Mouse (Mus musculus): ENCODE data around the gene Wdr25. TPM values are rescaled to one million over a fixed set of nuclear protein-coding genes. Genes with fewer than 3 reads are reported as not detected.

The Wdr25 gene
- total and polyA plus RNA-seq, 2 experiments, result 9.4 to 11.4 TPM

DNA sequence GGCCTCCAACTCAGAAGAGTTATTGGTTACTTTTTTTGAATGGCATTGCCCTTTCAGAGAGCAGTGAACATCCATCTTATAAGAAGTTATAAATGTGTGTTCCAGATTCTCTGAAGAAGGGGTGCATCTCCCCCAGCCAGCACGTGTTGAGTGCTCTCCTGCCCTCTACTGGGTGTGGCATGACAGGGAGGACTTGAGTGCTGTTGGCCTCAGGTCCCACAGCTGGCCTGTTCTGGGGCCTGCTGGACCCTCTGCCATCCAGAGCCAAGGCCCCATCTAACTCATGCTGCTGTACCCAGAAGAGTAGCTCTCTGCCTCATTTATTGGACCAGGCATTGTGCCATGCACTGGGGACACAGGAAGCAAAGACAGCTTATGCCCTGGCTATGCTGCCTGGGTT, 46.8 kb downstream of the Wdr25 start:
- no peaks in the 10 kb centered on the region for H3K36me3 ChIP-seq (ENCODE audit: control insufficient read depth, insufficient read depth, low read length)
- TF ChIP-seq CTCF (IDR thresholded peaks at IDR 0.05; ENCODE audit: low read depth, low read length) (no peak), POLR2A (IDR thresholded peaks at IDR 0.05; ENCODE audit: extremely low read depth, insufficient read depth, low read length) (no peak)
- no peak overlapping the region for H3K9ac ChIP-seq (ENCODE audit: low read depth, low read length)
- H3K27me3 ChIP-seq (ENCODE audit: control insufficient read depth, insufficient read depth, low read length), result no peaks in the 10 kb centered on the region
- H3K27ac ChIP-seq (replicated peaks; ENCODE audit: insufficient read depth, low read depth, low read length), result no peak overlapping the region
- H3K79me2 ChIP-seq (ENCODE audit: control insufficient read depth, insufficient read depth, low read length), result no peaks in the 10 kb centered on the region
- H3K4me3 ChIP-seq (ENCODE audit: insufficient read depth, low read depth, low read length), result no peak overlapping the region
- 85% methylated on average over 1 of the region's 1 CpGs for WGBS
- no peaks in the 10 kb centered on the region for H3K4me1 ChIP-seq (ENCODE audit: control insufficient read depth, insufficient read depth, low read length)
- no peak for DNase-seq (ENCODE audit: extremely low read depth, low read depth, low spot score)

DNA sequence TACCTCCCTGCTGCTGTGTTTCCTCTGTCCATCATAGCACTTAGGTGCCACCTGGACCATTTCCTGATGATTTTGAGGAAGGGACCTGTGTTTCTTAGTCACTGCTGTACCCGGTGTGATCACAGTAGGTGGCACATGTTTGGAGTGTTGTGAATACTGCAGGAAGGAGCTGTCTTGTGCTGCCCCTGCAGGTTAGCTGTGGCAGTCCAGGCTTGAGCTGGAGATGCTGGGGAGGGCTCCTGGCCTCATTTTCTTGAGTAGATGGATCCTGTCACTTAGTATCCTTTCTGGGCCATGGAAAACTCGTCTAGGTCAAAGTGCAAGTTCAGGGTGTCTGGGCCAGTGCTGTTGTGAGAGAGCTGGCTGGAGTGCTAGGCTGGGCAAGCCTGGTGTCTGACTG, 47.9 kb downstream of the Wdr25 start:
- WGBS, result 55% methylated on average over 2 of the region's 2 CpGs
- TF ChIP-seq POLR2A (IDR thresholded peaks at IDR 0.05; ENCODE audit: extremely low read depth, insufficient read depth, low read length), result no peak
- no peak for TF ChIP-seq CTCF (IDR thresholded peaks at IDR 0.05; ENCODE audit: low read depth, low read length)

DNA sequence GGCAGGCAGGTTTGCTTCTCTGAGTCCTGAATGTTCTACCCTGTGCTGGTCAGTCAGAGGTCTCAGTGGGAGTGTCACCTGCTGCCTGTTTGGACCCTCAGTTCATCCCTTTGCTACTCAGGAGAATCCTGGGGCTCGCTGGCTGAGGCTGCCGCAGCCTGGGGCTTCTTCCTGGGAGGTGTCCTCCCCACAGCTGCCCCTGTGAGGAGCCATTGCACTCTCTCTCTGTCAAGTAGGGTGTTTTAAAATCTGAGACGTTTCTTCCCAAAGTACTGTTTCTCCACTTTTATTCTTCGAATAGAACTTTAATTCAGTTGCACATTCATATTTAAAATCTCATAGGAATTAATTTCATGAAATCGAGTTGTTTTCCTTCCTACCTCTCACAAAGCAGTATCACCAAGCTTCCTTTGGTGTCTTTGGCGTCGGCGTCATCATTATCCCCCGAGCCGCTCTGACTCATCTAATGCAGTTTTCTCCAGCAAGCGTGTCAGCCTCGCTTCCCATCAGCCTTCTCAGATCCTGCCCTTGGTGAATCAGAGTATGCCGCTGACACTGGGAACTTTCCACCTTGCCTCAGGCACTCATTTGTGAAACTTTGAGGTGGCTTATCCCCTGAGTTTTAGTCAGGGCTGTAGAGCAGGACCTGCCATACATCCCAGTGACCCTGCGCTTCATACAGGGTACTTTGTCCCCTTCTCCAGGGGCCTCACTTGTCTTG, 48.9 kb downstream of the Wdr25 start:
- DNase-seq (ENCODE audit: extremely low read depth, low read depth, low spot score), result no peak
- Histone ChIP-seq H3K4me3 (ENCODE audit: insufficient read depth, low read depth, low read length) (no peak overlapping the region), H3K9ac (ENCODE audit: low read depth, low read length) (no peak overlapping the region), H3K27me3 (ENCODE audit: control insufficient read depth, insufficient read depth, low read length) (no peaks in the 10 kb centered on the region), H3K79me2 (ENCODE audit: control insufficient read depth, insufficient read depth, low read length) (no peaks in the 10 kb centered on the region), H3K36me3 (ENCODE audit: control insufficient read depth, insufficient read depth, low read length) (no peaks in the 10 kb centered on the region), H3K27ac (replicated peaks; ENCODE audit: insufficient read depth, low read depth, low read length) (no peak overlapping the region), H3K4me1 (ENCODE audit: control insufficient read depth, insufficient read depth, low read length) (no peaks in the 10 kb centered on the region)
- 94% methylated on average over 14 of the region's 14 CpGs for WGBS
- no peak for TF ChIP-seq CTCF (IDR thresholded peaks at IDR 0.05; ENCODE audit: low read depth, low read length)
- TF ChIP-seq POLR2A (IDR thresholded peaks at IDR 0.05; ENCODE audit: extremely low read depth, insufficient read depth, low read length), result no peak

More for the DNA sequence above, 47.9 kb downstream of the Wdr25 start:
- Histone ChIP-seq H3K27ac (replicated peaks; ENCODE audit: insufficient read depth, low read depth, low read length) (no peak overlapping the region), H3K27me3 (ENCODE audit: control insufficient read depth, insufficient read depth, low read length) (no peaks in the 10 kb centered on the region), H3K79me2 (ENCODE audit: control insufficient read depth, insufficient read depth, low read length) (no peaks in the 10 kb centered on the region), H3K4me1 (ENCODE audit: control insufficient read depth, insufficient read depth, low read length) (no peaks in the 10 kb centered on the region), H3K36me3 (ENCODE audit: control insufficient read depth, insufficient read depth, low read length) (no peaks in the 10 kb centered on the region), H3K4me3 (ENCODE audit: insufficient read depth, low read depth, low read length) (no peak overlapping the region), H3K9ac (ENCODE audit: low read depth, low read length) (no peak overlapping the region)
- no peak for DNase-seq (ENCODE audit: extremely low read depth, low read depth, low spot score)

DNA sequence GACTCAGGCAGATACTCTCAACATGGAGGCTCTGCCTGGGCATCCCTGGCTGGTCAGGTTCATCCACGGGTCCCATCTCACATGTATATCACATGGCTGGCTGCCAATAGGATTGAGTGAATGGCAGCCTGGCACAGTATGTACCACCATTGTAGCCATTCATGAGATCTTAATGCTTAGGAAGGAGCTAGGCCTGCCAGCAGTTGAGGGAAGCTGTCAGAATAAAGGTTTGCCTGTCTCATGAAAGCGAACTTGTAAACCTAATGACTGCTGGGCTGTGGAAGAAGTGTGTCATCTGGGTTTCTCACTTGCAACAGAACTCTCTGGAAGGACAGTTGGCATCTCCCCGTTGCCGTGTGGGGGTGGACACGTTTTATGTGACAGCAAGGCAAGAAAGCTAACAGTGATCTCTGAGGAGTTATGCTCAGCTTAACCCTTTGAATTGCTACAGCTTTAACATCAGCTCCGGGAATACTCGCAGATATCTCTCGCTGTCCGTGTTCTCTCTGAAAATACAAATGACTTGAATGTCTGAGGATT, 59.6 kb downstream of the Wdr25 start:
- H3K27ac ChIP-seq (replicated peaks; ENCODE audit: insufficient read depth, low read depth, low read length), result no peak overlapping the region
- H3K4me1 ChIP-seq (ENCODE audit: control insufficient read depth, insufficient read depth, low read length), result no peaks in the 10 kb centered on the region
- DNase-seq (ENCODE audit: extremely low read depth, low read depth, low spot score), result no peak
- no peaks in the 10 kb centered on the region for H3K79me2 ChIP-seq (ENCODE audit: control insufficient read depth, insufficient read depth, low read length)
- H3K4me3 ChIP-seq (ENCODE audit: insufficient read depth, low read depth, low read length), result no peak overlapping the region
- TF ChIP-seq POLR2A (IDR thresholded peaks at IDR 0.05; ENCODE audit: extremely low read depth, insufficient read depth, low read length) (no peak), CTCF (IDR thresholded peaks at IDR 0.05; ENCODE audit: low read depth, low read length) (no peak)
- H3K9ac ChIP-seq (ENCODE audit: low read depth, low read length), result no peak overlapping the region
- no peaks in the 10 kb centered on the region for H3K36me3 ChIP-seq (ENCODE audit: control insufficient read depth, insufficient read depth, low read length)
- H3K27me3 ChIP-seq (ENCODE audit: control insufficient read depth, insufficient read depth, low read length), result no peaks in the 10 kb centered on the region
- WGBS, result 91% methylated on average over 9 of the region's 9 CpGs

DNA sequence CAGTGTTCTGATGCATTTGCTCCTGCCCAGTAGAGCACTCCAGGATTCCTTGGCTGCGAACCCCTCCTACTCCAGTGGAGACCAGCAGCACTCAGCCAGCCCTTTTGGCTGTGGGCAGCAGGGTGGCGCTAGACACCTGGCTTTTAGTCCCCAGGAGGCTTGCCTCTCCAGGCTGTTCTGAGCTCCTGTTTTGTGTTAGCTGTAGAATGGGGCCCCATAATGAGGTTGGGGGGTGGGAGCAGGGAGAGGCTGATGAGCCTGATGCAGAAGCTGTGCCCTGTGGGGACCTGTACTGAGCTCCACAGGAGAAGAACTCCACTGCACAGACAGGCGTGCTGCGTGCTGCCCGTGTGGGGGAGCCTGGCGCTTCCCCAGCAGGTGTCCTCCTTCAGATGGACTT, 60.4 kb downstream of the Wdr25 start:
- no peaks in the 10 kb centered on the region for H3K36me3 ChIP-seq (ENCODE audit: control insufficient read depth, insufficient read depth, low read length)
- TF ChIP-seq POLR2A (IDR thresholded peaks at IDR 0.05; ENCODE audit: extremely low read depth, insufficient read depth, low read length) (no peak), CTCF (IDR thresholded peaks at IDR 0.05; ENCODE audit: low read depth, low read length) (peak; percentile 35)
- no peak overlapping the region for H3K9ac ChIP-seq (ENCODE audit: low read depth, low read length)
- no peaks in the 10 kb centered on the region for H3K79me2 ChIP-seq (ENCODE audit: control insufficient read depth, insufficient read depth, low read length)
- H3K27me3 ChIP-seq (ENCODE audit: control insufficient read depth, insufficient read depth, low read length), result no peaks in the 10 kb centered on the region
- no peaks in the 10 kb centered on the region for H3K4me1 ChIP-seq (ENCODE audit: control insufficient read depth, insufficient read depth, low read length)
- 87% methylated on average over 6 of the region's 6 CpGs for WGBS
- DNase-seq (ENCODE audit: extremely low read depth, low read depth, low spot score), result no peak
- no peak overlapping the region for H3K4me3 ChIP-seq (ENCODE audit: insufficient read depth, low read depth, low read length)
- no peak overlapping the region for H3K27ac ChIP-seq (replicated peaks; ENCODE audit: insufficient read depth, low read depth, low read length)

DNA sequence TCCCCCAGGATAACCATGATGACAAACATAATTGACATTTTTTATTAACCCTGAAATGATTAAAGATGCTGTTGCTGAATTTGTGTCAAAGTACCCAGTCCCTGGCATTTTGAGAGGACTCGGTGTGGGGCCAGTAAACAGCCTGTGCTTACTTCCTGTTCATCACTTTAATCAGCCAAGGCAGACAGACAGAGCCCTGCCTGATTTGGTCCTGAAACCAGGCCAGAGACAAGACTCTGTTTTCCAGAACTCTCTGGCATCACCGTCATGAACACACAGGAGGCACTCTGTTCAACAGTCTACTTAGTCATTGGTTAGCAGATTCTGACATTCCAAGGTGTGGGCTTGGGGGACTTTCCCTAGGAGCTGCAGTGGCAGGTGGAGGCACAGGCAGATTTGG, 61.0 kb downstream of the Wdr25 start:
- no peaks in the 10 kb centered on the region for H3K79me2 ChIP-seq (ENCODE audit: control insufficient read depth, insufficient read depth, low read length)
- no peak overlapping the region for H3K4me3 ChIP-seq (ENCODE audit: insufficient read depth, low read depth, low read length)
- H3K9ac ChIP-seq (ENCODE audit: low read depth, low read length), result no peak overlapping the region
- no peaks in the 10 kb centered on the region for H3K4me1 ChIP-seq (ENCODE audit: control insufficient read depth, insufficient read depth, low read length)
- H3K36me3 ChIP-seq (ENCODE audit: control insufficient read depth, insufficient read depth, low read length), result no peaks in the 10 kb centered on the region
- TF ChIP-seq CTCF (IDR thresholded peaks at IDR 0.05; ENCODE audit: low read depth, low read length) (no peak), POLR2A (IDR thresholded peaks at IDR 0.05; ENCODE audit: extremely low read depth, insufficient read depth, low read length) (no peak)
- DNase-seq (ENCODE audit: extremely low read depth, low read depth, low spot score), result no peak
- WGBS, result 89% methylated on average over 2 of the region's 2 CpGs
- H3K27me3 ChIP-seq (ENCODE audit: control insufficient read depth, insufficient read depth, low read length), result no peaks in the 10 kb centered on the region
- H3K27ac ChIP-seq (replicated peaks; ENCODE audit: insufficient read depth, low read depth, low read length), result no peak overlapping the region

Data from liver, adult 2 months (tissue).